Mouse (Mus musculus): ENCODE data around the gene Gzmk. TPM values are rescaled to one million over a fixed set of nuclear protein-coding genes. Genes with fewer than 3 reads are reported as not detected.

Gene Gzmk
- polyA plus RNA-seq, 1 experiment from 2014 or later = not detected

DNA sequence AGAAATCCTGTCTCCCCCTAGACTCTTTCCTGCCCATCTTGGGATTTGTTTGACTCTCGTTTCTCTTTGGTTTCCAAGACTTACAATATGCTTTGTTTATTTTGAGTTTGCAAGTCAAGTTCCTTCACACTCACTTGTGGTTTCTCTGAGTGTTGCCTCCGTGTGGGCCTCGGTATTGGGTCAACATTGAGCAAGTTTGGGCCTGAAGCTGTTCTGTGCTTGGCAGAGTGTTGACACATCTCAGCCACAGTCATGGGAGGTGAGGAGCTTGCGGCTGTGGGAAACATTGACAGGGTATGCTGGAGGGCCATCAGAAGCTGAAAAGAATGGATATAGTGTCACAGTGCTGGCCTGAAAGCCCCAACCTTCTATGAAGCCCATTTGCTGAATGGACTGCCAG, 1.4 kb upstream of the Gzmk start:
- no peak overlapping the region for H3K4me3 ChIP-seq (ENCODE audit: inconsistent target)
- H3K27ac ChIP-seq = no peak overlapping the region
- no peaks in the 10 kb centered on the region for H3K36me3 ChIP-seq (ENCODE audit: inconsistent target)
- H3K79me2 ChIP-seq (ENCODE audit: inconsistent target) = no peaks in the 10 kb centered on the region
- WGBS (ENCODE audit: missing documents) = 10% methylated on average over 4 of the region's 4 CpGs

DNA sequence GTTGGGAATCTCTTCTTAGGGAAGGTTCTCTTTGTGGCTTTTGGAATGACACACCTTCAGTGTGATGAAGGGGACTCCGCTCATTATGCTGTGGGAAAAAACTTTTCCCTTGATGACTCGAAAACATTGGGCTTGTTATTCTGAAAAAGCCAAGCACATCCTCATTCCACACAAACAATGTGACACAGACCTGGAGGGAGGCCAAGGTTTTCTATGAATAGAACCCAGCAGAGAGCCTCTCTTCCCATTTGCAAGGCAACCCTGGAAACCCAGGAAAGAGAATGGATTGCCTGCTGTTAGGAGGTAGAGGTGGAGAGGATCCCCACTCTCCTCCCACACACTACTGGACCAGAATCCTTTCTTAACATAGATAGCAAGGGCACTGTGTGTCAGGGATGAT, 1.6 kb downstream of the Gzmk start:
- no peak overlapping the region for H3K4me3 ChIP-seq (ENCODE audit: inconsistent target)
- H3K36me3 ChIP-seq (ENCODE audit: inconsistent target) = no peaks in the 10 kb centered on the region
- no peaks in the 10 kb centered on the region for H3K79me2 ChIP-seq (ENCODE audit: inconsistent target)
- no peak overlapping the region for H3K27ac ChIP-seq
- WGBS (ENCODE audit: missing documents) = 51% methylated on average over 2 of the region's 2 CpGs

GRCm38 (mm10) chr13:113221851-113222250, 3.9 kb downstream of the Gzmk start:
- Histone ChIP-seq H3K4me3 (ENCODE audit: inconsistent target) (no peak overlapping the region), H3K36me3 (ENCODE audit: inconsistent target) (no peaks in the 10 kb centered on the region), H3K79me2 (ENCODE audit: inconsistent target) (no peaks in the 10 kb centered on the region), H3K27ac (no peak overlapping the region)
- WGBS (ENCODE audit: missing documents) = 73% methylated on average over 6 of the region's 6 CpGs

- 91% methylated on average over 3 of the region's 3 CpGs for WGBS (ENCODE audit: missing documents)
- H3K27ac ChIP-seq = no peak overlapping the region
- H3K4me3 ChIP-seq (ENCODE audit: inconsistent target) = no peak overlapping the region
- H3K79me2 ChIP-seq (ENCODE audit: inconsistent target) = no peaks in the 10 kb centered on the region
- no peaks in the 10 kb centered on the region for H3K36me3 ChIP-seq (ENCODE audit: inconsistent target)
Measured at GRCm38 (mm10) chr13:113213865-113214264, 11.8 kb downstream of the Gzmk start.

- Histone ChIP-seq H3K27ac (no peak overlapping the region), H3K79me2 (ENCODE audit: inconsistent target) (no peaks in the 10 kb centered on the region), H3K4me3 (ENCODE audit: inconsistent target) (no peak overlapping the region), H3K36me3 (ENCODE audit: inconsistent target) (no peaks in the 10 kb centered on the region)
- 50% methylated on average over 3 of the region's 3 CpGs for WGBS (ENCODE audit: missing documents)
Measured at GRCm38 (mm10) chr13:113212401-113212800, 13.3 kb downstream of the Gzmk start.

DNA sequence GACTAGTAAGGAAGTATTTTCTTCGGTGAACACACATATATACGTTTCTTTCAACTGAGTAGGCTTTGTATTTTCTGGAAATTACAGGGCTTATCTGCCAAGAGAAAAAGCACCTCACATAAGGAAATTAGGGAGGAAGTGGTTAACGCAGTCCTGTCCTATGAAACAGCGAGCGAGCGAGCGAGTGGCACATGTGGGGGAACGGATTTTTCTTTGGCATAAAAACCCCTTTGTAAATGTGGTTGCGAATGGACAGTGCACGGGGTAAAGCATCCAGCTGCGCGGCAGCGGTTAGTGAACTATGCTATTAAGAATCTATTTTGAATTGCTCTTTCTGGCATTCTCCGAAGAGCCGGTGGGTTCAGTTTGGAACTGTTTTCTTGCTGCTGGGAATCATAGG, 14.4 kb downstream of the Gzmk start:
- Histone ChIP-seq H3K27ac (no peak overlapping the region), H3K4me3 (ENCODE audit: inconsistent target) (no peak overlapping the region), H3K36me3 (ENCODE audit: inconsistent target) (no peaks in the 10 kb centered on the region), H3K79me2 (ENCODE audit: inconsistent target) (no peaks in the 10 kb centered on the region)
- 5% methylated on average over 13 of the region's 15 CpGs for WGBS (ENCODE audit: missing documents)

DNA sequence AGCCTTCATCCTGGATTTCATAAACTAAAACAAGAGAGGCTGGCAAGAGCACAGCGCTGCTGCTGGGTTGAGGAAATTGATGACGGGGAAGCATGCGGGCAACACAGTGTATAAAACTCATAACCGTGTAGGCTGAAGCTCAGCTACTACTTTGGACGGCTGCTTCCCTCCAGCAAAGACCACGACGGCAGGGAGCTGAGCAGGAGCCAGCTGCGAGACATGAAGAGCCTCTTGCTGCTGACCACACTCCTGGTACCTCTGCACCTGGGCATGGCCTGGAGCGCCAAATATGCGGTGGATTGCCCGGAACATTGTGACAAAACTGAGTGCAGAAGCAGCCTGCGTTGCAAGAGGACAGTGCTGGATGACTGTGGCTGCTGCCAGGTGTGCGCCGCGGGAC, 16.1 kb downstream of the Gzmk start, which contains the start of gene Esm1:
Esm1 (plus strand) TSS at position 36 of the 400 bp plus-strand sequence.
- H3K79me2 ChIP-seq (ENCODE audit: inconsistent target) = no peaks in the 10 kb centered on the region
- H3K36me3 ChIP-seq (ENCODE audit: inconsistent target) = no peaks in the 10 kb centered on the region
- H3K4me3 ChIP-seq (ENCODE audit: inconsistent target) = no peak within 1 kb of the TSS
- no peak within 1 kb of the TSS for H3K27ac ChIP-seq
- WGBS (ENCODE audit: missing documents) = 15% methylated on average over 15 of the region's 15 CpGs

DNA sequence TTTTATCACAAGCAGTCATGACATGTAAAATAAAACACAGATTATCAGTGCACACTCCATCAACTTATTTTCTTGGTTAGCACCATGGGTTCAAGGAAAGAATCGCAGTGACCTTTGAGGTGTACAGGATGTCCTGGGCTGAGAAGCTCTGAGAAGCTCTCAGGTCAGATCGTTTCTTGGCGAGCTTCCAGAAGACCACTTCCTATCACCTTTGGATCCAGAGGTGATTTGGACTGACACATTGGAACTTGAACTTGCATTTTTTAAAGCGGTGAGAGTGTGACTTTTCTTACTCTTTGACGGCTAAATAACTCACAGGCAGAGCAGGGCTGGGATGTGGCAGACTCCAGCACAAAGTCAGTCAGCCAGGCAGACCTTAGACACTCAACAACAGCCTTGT, 20.4 kb downstream of the Gzmk start:
- WGBS (ENCODE audit: missing documents) = 93% methylated on average over 5 of the region's 5 CpGs
- Histone ChIP-seq H3K4me3 (ENCODE audit: inconsistent target) (no peak overlapping the region), H3K79me2 (ENCODE audit: inconsistent target) (no peaks in the 10 kb centered on the region), H3K36me3 (ENCODE audit: inconsistent target) (no peaks in the 10 kb centered on the region), H3K27ac (no peak overlapping the region)

GRCm38 (mm10) chr13:113203146-113203545, 22.6 kb downstream of the Gzmk start:
- Histone ChIP-seq H3K27ac (no peak overlapping the region), H3K36me3 (ENCODE audit: inconsistent target) (no peaks in the 10 kb centered on the region), H3K79me2 (ENCODE audit: inconsistent target) (no peaks in the 10 kb centered on the region), H3K4me3 (ENCODE audit: inconsistent target) (no peak overlapping the region)
- WGBS (ENCODE audit: missing documents) = 84% methylated on average over 5 of the region's 5 CpGs

GRCm38 (mm10) chr13:113202184-113202583, 23.5 kb downstream of the Gzmk start:
- Histone ChIP-seq H3K27ac (no peak overlapping the region), H3K36me3 (ENCODE audit: inconsistent target) (no peaks in the 10 kb centered on the region), H3K79me2 (ENCODE audit: inconsistent target) (no peaks in the 10 kb centered on the region), H3K4me3 (ENCODE audit: inconsistent target) (no peak overlapping the region)
- WGBS (ENCODE audit: missing documents) = 83% methylated on average over 4 of the region's 4 CpGs

DNA sequence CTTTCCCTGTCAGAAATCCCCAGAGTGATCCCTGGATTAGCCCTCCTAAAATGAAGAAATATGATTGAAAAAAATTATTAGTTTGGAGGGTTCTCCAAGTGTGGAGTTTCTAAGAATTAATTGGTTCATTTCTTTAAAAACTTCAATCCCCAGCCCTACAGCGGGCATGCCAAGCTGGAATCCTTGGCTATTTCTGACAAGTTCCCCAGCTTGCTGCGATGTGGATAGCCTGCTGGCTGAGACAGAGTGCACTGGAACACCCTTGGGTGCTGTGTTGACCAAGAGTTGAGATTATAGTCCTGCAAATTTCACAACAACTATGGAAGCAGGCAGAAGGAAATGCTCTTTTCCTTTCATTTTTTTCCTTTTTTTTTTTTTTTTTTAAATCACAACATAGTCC, 24.1 kb downstream of the Gzmk start:
- Histone ChIP-seq H3K36me3 (ENCODE audit: inconsistent target) (no peaks in the 10 kb centered on the region), H3K27ac (no peak overlapping the region)
- 100% methylated on average over 2 of the region's 2 CpGs for WGBS (ENCODE audit: missing documents)

GRCm38 (mm10) chr13:113200726-113201125, 25.0 kb downstream of the Gzmk start:
- 87% methylated on average over 8 of the region's 8 CpGs for WGBS (ENCODE audit: missing documents)
- no peaks in the 10 kb centered on the region for H3K79me2 ChIP-seq (ENCODE audit: inconsistent target)
- no peak overlapping the region for H3K27ac ChIP-seq
- no peaks in the 10 kb centered on the region for H3K36me3 ChIP-seq (ENCODE audit: inconsistent target)
- no peak overlapping the region for H3K4me3 ChIP-seq (ENCODE audit: inconsistent target)

More for the DNA sequence above, 24.1 kb downstream of the Gzmk start:
- H3K79me2 ChIP-seq (ENCODE audit: inconsistent target) = no peaks in the 10 kb centered on the region
- no peak overlapping the region for H3K4me3 ChIP-seq (ENCODE audit: inconsistent target)

DNA sequence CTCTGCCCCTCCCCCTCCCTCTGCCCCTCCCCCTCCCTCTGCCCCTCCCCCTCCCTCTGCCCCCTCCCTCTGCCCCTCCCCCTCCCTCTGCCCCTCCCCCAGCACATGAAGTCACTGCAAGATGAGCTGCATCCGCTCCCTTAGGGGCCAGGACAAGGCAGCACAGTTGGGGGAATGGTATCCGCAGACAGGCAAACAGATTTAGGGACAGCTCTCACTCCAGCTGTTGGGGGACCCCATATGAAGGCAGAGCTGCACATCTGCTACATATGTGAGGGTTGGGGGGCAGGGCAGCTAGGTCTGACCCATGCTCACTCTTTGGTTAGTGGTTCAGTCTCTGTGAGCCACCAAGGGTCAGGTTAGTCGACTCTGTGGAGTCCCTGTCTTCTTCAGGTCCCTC, 26.4 kb downstream of the Gzmk start:
- no peaks in the 10 kb centered on the region for H3K36me3 ChIP-seq (ENCODE audit: inconsistent target)
- H3K4me3 ChIP-seq (ENCODE audit: inconsistent target) = no peak overlapping the region
- no peaks in the 10 kb centered on the region for H3K79me2 ChIP-seq (ENCODE audit: inconsistent target)
- WGBS (ENCODE audit: missing documents) = 94% methylated on average over 2 of the region's 3 CpGs
- no peak overlapping the region for H3K27ac ChIP-seq

DNA sequence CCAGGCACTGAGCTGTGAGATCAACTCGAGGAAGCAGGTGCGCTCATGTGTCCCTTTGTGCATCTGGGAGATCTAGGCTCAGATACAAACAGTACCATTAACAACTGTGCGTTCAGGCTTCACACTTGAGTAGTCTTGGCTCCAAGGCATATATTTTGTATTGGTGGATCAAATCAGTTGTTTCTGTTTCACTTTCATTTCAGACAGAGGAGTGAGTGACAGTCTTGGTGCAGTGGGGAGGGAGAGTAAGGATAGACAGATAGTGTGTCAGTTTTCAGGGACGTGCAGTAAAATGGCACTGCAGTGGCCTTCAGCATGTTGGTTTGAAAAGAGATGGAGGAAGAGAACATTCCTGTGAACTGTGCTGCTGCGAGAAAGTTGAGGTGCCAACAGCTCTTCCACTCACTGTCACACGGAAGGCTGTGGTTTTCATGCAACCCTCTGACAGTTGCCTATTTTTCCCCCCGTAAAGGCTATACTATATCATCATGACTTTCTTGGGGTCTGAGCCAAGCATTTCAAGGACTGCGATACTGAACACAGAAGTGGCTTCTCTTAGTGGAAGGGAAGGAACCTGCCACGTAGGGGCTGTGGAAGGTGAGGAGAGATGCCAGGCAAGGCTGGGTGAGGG, 27.7 kb downstream of the Gzmk start:
- H3K4me3 ChIP-seq (ENCODE audit: inconsistent target) = no peak overlapping the region
- no peaks in the 10 kb centered on the region for H3K36me3 ChIP-seq (ENCODE audit: inconsistent target)
- H3K79me2 ChIP-seq (ENCODE audit: inconsistent target) = no peaks in the 10 kb centered on the region
- no peak overlapping the region for H3K27ac ChIP-seq
- 27% methylated on average over 9 of the region's 9 CpGs for WGBS (ENCODE audit: missing documents)

- 75% methylated on average over 13 of the region's 13 CpGs for WGBS (ENCODE audit: missing documents)
- Histone ChIP-seq H3K79me2 (ENCODE audit: inconsistent target) (no peaks in the 10 kb centered on the region), H3K27ac (no peak overlapping the region), H3K36me3 (ENCODE audit: inconsistent target) (no peaks in the 10 kb centered on the region), H3K4me3 (ENCODE audit: inconsistent target) (no peak overlapping the region)
Measured at GRCm38 (mm10) chr13:113196808-113197674, 28.7 kb downstream of the Gzmk start.

All from macrophage (primary cell).